Mouse (Mus musculus): ENCODE results near the gene Serpina3a. TPM values are rescaled to one million over a fixed set of nuclear protein-coding genes. Genes with fewer than 3 reads are reported as not detected.

The Serpina3a gene
- polyA plus RNA-seq (2012; rRNA removed): not detected in 2 replicates

DNA sequence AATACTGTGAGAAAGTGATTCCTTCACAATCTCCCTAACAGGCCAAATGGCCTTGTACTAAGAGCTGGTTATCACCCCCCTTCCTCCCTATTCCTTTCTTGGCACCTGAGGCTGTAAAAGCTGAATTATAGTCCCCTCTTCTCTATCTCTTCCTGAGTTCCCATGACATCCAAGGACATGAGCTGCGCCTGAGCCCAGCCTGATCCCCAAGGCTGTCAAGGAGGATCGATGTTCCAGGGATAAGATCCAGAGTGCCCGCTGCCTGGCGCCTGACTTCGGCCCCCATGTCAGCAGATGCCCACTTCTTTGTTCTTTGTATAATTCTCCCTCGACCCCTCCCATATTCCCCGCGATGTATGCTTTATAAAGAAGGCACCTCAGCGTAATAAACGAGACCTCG is at the start of gene Serpina3a:
Gene Serpina3a (plus strand): TSS at position 392 of the 400 bp plus-strand sequence.

DNA sequence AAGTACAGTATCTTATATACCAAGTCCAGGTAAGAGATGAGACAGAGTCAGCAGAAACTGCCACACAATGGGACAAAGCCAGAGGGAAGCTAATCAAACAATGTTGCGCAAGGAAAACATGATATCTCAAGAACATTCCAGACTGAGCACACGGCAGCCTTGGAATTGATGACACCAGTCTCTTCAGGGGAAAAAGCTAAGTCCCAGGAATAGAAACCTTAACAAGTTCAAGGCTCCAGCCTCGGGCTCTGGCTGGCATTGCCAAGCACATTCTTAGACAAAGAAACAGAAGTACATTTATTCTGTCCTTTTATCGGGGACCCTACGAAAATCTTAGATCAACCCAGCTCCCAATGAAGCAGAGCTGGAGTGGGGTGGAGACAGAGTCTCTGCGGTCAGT is 11.8 kb upstream of the Serpina3a start, which contains the start of gene Serpina5:
Gene Serpina5 (plus strand): TSS at position 346 of the 400 bp plus-strand sequence.

DNA sequence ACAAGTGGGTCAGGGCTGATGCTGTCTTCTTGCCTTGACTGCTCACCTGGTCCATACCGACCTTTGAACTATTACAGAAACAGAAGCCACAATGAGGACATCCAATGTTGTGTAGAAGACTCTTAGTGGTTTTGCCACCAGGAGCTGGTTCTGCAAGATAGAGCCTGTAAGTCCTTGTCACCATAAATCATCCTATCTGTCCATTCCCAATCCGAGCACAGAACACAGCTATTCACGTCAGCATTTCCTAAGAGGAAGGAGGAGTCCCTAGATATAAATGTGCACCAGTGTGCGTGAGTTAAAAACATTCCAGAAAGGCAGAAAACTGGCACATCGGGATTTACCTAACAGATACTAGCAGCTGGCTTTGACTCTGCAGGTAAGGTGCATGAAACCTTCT is 15.2 kb downstream of the Serpina3a start, which contains the start of gene Serpina3b:
Gene Serpina3b (plus strand): TSS at position 301 of the 400 bp plus-strand sequence.

DNA sequence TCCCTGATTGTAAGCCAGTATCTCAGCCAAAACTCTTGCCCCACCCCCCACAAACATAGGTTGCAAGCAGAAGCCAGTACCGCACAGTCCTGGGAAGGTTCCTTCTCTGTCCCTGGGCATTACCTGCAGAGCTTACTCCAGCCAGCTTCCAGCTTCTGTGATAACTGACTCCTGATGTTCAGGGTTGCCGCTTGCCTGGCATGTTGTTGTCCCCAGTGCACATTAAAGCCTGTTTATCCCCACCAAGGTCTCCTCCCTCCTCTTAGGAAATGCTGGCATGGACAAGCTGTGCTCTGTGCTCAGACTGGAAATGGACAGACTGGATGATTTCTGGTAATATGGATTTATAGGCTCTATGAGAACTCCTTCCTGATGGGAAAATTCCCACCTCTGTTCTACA is 41.1 kb downstream of the Serpina3a start, which contains the start of gene Serpina3c:
Gene Serpina3c (minus strand): TSS at position 215 of the 400 bp plus-strand sequence.

Other genes with a start within 250 kb of the Serpina3a start
- gene Serpina1a, start 249.2 kb upstream of the Serpina3a start, polyA plus RNA-seq (2012; rRNA removed): 0.70 and 1.6 TPM in 2 replicates
- 0.96 TPM in 1 of 2 replicates, not detected in the other for gene Serpina1c, start 207.8 kb upstream of the Serpina3a start, polyA plus RNA-seq (2012; rRNA removed)
- 1.8 TPM in 1 of 2 replicates, not detected in the other for gene Serpina1e, start 153.7 kb upstream of the Serpina3a start, polyA plus RNA-seq (2012; rRNA removed)
- 0.13 and 0.48 TPM in 2 replicates for gene Serpina11, start 122.8 kb upstream of the Serpina3a start, polyA plus RNA-seq (2012; rRNA removed)
- 0.73 and 1.8 TPM in 2 replicates for gene Serpina9, start 99.0 kb upstream of the Serpina3a start, polyA plus RNA-seq (2012; rRNA removed)
- 0.70 and 2.3 TPM in 2 replicates for gene Serpina12, start 68.3 kb upstream of the Serpina3a start, polyA plus RNA-seq (2012; rRNA removed)
- not detected in 2 replicates for gene Serpina5, start 11.6 kb upstream of the Serpina3a start, polyA plus RNA-seq (2012; rRNA removed)
- gene Serpina3b, start 15.3 kb downstream of the Serpina3a start, polyA plus RNA-seq (2012; rRNA removed): 0.10 TPM in 1 of 2 replicates, not detected in the other
- 0.11 and 0.25 TPM in 2 replicates for gene Serpina3c, start 41.1 kb downstream of the Serpina3a start, polyA plus RNA-seq (2012; rRNA removed)
- gene Serpina3f, start 101.8 kb downstream of the Serpina3a start, polyA plus RNA-seq (2012; rRNA removed): 0.04 and 0.12 TPM in 2 replicates
- 1.2 TPM in 2 replicates for gene Serpina3g, start 123.5 kb downstream of the Serpina3a start, polyA plus RNA-seq (2012; rRNA removed)
- 0.05 and 0.08 TPM in 2 replicates for gene Serpina3i, start 150.4 kb downstream of the Serpina3a start, polyA plus RNA-seq (2012; rRNA removed)
- gene Serpina3j, start 201.8 kb downstream of the Serpina3a start, polyA plus RNA-seq (2012; rRNA removed): not detected in 2 replicates
- gene Serpina3k, start 225.8 kb downstream of the Serpina3a start, polyA plus RNA-seq (2012; rRNA removed): 0.50 TPM in 1 of 2 replicates, not detected in the other
- 0.03 and 0.08 TPM in 2 replicates for gene Serpina3m, start 225.8 kb downstream of the Serpina3a start, polyA plus RNA-seq (2012; rRNA removed)

Measured in stomach, adult 2 months (tissue).